Mouse (Mus musculus) natural killer cell, adult 2 months (primary cell): ENCODE measurements around the gene Tex22.
A peak's percentile ranks its signal among the peaks of the same experiment; 100 is the strongest.

Experiments
- DNase-seq, 2 experiments: peaks; one replicate each; pipeline ENCODE4 v3.0.0; 2022; ENCODE audit warnings: low spot score in 2 of 2

The Tex22 gene

DNA sequence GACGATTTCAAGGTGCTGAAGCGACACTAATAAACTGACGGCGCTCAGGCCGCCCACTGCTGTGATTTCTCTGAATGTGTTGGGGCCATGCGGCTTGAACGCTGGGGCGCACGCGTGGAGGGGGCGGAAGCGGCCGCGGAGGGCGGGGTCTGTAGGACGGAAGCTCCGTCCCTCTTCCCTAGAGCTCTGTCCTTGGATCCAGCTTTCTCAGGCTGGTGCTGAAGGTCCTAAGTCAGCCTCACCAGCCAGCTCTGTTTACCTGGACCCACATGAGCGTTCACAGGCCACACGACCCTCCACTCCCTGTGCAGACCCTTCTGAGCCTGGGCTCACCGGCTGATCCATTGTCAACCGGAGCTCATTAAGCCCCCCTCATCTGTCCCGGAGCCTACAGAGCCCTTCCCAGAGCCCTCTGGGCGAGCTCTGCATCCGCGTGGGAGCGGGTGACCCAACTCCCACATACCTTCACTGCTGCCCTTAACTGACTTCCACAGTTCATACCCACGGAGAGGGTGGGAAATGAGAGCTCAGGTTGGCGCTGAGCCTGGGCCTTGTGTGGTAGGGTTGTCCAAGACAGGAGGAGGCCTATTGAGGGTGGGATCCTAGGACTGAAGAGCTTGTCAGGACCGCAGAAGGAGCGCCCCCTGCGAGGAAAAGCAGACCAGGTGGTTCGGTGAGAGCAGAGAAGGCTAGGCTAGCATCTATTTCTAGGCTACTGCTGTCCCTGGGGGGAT, at the start of gene Tex22:
Gene Tex22, plus strand, starts transcription at position 174 of the 734 bp plus-strand sequence.
- DNase-seq = peak; percentile 52 to 61

DNA sequence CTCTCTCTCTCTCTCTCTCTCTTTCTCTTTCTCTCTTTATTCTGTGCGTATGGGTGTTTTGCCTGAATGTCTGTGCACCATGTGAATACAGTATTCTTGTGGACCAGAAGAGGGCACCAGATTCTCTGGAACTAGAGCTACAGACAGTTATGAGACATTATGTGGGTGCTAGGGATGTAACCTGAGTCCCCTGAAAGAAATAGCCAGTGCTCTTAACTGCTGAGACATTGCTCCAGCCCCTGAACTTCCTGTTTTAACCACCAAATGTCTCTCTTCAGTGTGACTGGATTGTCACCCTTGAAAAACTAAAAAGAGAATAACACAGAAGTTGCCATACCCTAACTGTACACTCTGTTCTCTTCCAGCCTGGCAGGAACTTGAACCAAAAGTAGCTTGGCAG, 47.7 kb upstream of the Tex22 start:
- DNase-seq = no peak

- DNase-seq = no peak
These were observed 46.8 kb upstream of the Tex22 start for GRCm38 (mm10) chr12:113027495-113027894.

GRCm38 (mm10) chr12:113028067-113028466, 46.2 kb upstream of the Tex22 start:
- DNase-seq = no peak

DNA sequence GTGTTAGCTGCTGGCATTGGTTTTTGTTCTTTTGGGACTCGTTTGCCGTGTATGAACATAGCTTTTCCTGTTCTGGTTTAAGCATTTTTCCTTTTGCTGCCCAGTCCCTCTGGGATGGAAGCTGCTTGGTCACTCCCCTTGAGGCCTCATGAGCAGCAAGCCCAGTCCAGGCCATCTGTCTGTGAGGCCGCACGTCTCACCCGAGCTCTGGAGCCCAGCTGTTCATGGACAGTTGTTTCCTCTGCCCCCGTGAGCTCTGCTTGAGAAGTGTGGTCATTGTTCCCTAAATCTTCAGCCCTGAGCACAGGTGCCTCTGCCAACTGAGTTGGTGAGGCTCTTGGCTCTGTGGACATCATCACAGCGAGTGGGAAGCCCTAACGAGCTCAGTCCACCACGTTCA, 45.4 kb upstream of the Tex22 start:
- DNase-seq = no peak

DNA sequence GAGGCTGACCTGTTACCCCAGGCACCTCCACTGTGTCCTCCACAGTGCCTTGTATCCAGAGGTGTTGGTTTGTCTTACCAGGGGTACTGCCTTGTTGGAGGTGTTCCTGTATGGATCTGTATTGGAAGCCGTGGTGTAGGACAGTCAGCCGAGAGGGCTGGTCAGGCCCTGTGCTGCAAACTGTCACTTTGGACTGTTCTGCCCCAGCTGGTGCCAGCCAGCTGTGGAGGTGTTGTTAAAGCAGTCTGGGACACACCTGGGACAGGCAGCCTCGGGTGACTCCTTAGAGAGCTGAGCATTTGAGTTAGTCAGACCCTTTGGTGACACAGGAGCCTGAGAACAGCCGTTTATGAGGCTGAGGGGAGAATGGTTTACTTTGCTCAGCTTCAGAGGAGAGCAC, 44.3 kb upstream of the Tex22 start:
- no peak for DNase-seq

DNA sequence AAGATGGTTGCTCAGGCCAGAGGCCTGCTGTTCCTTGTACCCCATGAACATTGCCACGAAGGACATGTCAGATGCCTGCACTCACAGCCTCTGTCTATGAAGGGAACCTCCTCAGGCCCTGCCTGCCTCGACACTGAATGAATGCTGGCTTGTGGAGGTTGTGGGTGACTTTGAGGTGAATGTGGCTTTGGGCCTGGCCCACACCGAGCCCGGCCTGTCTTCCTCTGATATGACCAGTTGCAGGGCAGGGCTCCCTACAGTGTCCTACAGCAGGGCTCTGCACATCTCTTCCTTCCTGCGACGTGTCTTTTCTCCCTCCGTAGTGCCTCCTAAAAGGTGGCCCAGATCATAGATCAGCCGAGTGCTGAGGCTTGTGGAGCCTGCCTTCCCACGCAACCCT, 43.3 kb upstream of the Tex22 start:
- DNase-seq = no peak

GRCm38 (mm10) chr12:113031441-113031840, 42.9 kb upstream of the Tex22 start:
- no peak for DNase-seq

- no peak for DNase-seq
These were observed 41.7 kb upstream of the Tex22 start for GRCm38 (mm10) chr12:113032296-113033250.

- no peak for DNase-seq
These were observed 39.2 kb upstream of the Tex22 start for GRCm38 (mm10) chr12:113035093-113035492.

DNA sequence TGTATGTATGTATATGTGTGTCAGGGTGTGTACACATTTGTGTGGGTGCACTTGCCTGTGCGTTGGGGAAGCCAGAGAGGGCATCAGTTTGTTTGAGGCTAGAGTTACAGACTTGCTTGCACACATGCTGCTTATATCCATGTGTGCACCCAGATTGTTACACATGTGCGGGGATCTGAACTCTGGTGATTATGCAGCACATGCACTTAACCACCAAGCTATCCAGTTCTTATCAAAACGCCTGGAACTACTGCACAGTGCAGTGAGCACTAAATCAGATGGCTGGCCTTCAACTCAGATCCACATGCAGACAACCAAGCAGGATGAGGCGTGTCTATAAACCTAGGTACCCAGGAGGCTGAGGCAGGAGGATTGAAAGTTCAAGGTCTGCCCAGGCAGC, 37.3 kb upstream of the Tex22 start:
- no peak for DNase-seq

GRCm38 (mm10) chr12:113038414-113038813, 35.9 kb upstream of the Tex22 start:
- no peak for DNase-seq

GRCm38 (mm10) chr12:113041481-113042439, 32.5 kb upstream of the Tex22 start:
- no peak for DNase-seq

- no peak for DNase-seq
These were observed 31.8 kb upstream of the Tex22 start for GRCm38 (mm10) chr12:113042543-113042942.

DNA sequence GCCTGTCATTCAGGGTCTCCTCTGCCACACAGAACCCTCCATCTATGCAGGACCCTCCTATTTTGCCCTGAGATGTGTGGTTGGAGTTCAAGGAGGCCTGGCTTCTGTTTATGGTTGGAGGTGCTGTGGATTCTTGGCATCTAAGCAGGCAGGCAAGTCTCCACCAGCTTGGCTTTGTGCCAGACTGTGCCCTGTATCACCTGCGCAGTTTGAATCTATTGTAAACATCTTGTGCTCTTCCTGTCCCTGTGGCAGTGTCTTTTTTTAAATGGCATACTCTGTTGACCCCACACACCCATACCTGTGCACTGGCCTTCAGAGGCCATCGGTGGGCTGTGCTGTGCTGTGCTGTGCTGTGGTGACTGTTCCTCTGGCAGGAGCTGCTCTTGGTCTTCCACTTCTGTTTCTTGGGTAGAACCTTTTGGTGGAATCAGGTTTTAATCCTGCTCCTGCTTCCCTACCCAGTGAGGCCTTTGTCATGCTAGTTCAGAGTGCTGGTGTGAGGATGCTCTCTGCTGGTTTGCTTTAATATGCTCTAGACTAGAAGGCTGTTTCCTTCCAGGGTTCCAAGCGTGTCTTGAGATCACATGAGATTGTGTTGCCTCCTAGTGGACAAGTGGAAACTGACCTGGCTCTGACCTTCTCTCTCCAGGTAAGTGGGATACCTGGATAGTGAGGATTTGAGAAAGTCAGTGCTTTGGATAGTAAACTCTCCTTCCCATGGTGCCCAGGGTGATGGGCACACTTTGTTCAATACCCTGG, 29.2 kb upstream of the Tex22 start:
- peak; percentile 22 to 36 for DNase-seq

DNA sequence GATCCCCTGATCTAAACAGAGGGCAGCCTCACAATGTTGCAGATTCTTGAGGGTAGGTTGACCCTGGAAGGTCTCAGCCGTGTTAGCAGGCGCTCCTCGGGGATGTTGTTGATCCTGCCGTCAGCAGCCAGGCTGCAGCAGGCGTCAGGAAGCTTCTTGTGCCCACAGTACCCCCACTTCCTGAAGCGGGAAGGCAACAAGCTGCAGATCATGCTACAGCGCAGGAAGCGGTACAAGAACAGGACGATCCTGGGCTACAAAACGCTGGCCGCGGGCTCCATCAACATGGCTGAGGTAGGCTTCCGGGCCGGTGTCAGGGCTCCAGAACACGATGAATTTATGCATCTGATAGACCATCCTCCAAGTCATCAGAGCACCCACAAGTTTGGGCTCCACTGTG, 27.4 kb upstream of the Tex22 start:
- DNase-seq = no peak

- DNase-seq = no peak
These were observed 26.2 kb upstream of the Tex22 start for GRCm38 (mm10) chr12:113048103-113048502.

GRCm38 (mm10) chr12:113049836-113050235, 24.5 kb upstream of the Tex22 start:
- peak; percentile 55 to 68 for DNase-seq

GRCm38 (mm10) chr12:113050671-113051070, 23.6 kb upstream of the Tex22 start:
- peak; percentile 33 to 40 for DNase-seq

- no peak for DNase-seq
These were observed 22.5 kb upstream of the Tex22 start for GRCm38 (mm10) chr12:113051628-113052403.
